Mouse (Mus musculus) small intestine, adult 2 months (tissue): ENCODE results near the gene Il7r. TPM values are rescaled to one million over a fixed set of nuclear protein-coding genes. Genes with fewer than 3 reads are reported as not detected.
A peak's percentile ranks its signal among the peaks of the same experiment; 100 is the strongest.

Experiments
- H3K27ac ChIP-seq: fragments of 200-500 bp; 2 replicates; pipeline ENCODE4 v1.5.1; 2012; ENCODE audit warnings: low read depth, low read length, control low read depth, inconsistent platforms; ENCODE audit not compliant: insufficient read depth
- H3K27me3 ChIP-seq: fragments of 200-500 bp; 2 replicates; pipeline ENCODE4 v1.6.1; 2012; ENCODE audit warnings: mild to moderate bottlenecking, moderate library complexity, low read length, inconsistent platforms; ENCODE audit not compliant: control insufficient read depth, insufficient read depth
- H3K36me3 ChIP-seq: fragments of 200-500 bp; 2 replicates; pipeline ENCODE4 v1.6.1; 2012; ENCODE audit warnings: mild to moderate bottlenecking, low read length, control low read depth, inconsistent platforms; ENCODE audit not compliant: control insufficient read depth, insufficient read depth
- H3K4me1 ChIP-seq: fragments of 200-500 bp; 2 replicates; pipeline ENCODE4 v1.6.1; 2012; ENCODE audit warnings: low read length, inconsistent platforms, mixed read lengths; ENCODE audit not compliant: control insufficient read depth, insufficient read depth, insufficient read length
- H3K4me3 ChIP-seq: fragments of 200-500 bp; 2 replicates; pipeline ENCODE4 v1.5.1; 2012; ENCODE audit warnings: low read depth, mild to moderate bottlenecking, control low read depth, inconsistent platforms, low read length, moderate library complexity
- CTCF ChIP-seq: fragments of 200-500 bp; IDR thresholded peaks from 2 replicates; pipeline ENCODE4 v1.5.1; 2012; ENCODE audit warnings: low read depth, mild to moderate bottlenecking, control low read depth, inconsistent platforms, low read length, moderate library complexity, mixed read lengths; ENCODE audit not compliant: insufficient replicate concordance, insufficient read length; ENCODE audit errors: extremely low read depth
- POLR2A ChIP-seq: fragments of 200-500 bp; IDR thresholded peaks from 2 replicates; pipeline ENCODE4 v1.6.1; 2012; ENCODE audit warnings: low read depth, mild to moderate bottlenecking, control low read depth, inconsistent platforms, low read length, moderate library complexity
- WGBS: fragments of 180-500 bp; shearing (Covaris S2); methylation state at CpG from one replicate; pipeline ENCODE4 v1.1.7; 2018; 5-methylcytosine and 5-hydroxymethylcytosine counted together
- polyA plus RNA-seq: library from polyadenylated mRNA; depleted of rRNA; stranded (reverse); fragments of >200 nt; gene quantifications from 2 replicates; pipeline ENCODE4 v1.2.3, GENCODE M21; 2012; rRNA removed

Gene Il7r
- 0.11 and 0.47 TPM in 2 replicates for polyA plus RNA-seq

DNA sequence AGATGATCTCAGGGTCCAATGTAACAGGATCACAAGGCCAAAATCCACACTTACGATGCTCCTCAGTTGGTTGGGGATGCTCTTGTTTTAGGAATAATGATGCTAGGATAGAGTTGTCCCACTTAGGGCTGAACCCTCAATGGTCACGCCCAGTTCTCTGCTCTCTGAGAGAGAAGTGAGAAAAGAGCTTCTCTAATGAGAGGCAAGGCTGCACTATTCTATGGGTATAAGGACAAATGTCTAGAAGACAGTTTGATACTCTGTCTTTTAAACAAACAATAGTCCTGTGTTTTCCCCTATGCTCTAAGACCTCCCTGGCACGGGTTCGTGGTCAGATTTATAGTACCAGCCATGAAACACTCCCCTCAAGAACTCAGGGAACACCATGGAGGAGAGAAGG, at the start of gene Il7r:
Il7r (minus strand) TSS at position 101 of the 400 bp plus-strand sequence.
- H3K36me3 ChIP-seq: no peaks in the 10 kb centered on the region
- no peak within 1 kb of the TSS for H3K27ac ChIP-seq
- H3K4me3 ChIP-seq: no peak within 1 kb of the TSS
- H3K4me1 ChIP-seq: no peaks in the 10 kb centered on the region
- no peaks in the 10 kb centered on the region for H3K27me3 ChIP-seq
- WGBS: 72% methylated on average over 4 of the region's 4 CpGs
- TF ChIP-seq CTCF (no peak), POLR2A (no peak)

DNA sequence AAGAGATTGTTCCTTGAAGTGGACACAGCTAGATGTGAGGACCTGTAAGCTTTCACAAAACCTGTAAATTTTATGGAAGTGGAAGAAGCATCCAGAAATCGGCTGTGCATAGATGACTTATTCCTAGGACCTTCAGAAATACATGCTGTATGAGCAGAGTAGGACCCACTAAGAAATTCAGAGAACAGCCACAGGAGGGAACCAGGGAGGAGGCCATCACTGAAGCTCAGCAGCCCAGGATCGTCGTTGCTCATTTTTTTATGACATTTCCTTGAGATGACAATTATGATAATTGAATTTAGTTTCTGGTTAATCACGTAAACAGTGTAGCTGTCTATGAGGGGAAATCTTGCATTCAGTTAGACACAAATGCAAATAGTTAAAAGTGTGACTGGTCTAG, 47.3 kb upstream of the Il7r start:
- no peaks in the 10 kb centered on the region for H3K36me3 ChIP-seq
- 70% methylated on average over 4 of the region's 4 CpGs for WGBS
- TF ChIP-seq POLR2A (no peak), CTCF (no peak)
- no peaks in the 10 kb centered on the region for H3K4me1 ChIP-seq
- H3K4me3 ChIP-seq: no peak overlapping the region
- no peak overlapping the region for H3K27ac ChIP-seq
- no peaks in the 10 kb centered on the region for H3K27me3 ChIP-seq

GRCm38 (mm10) chr15:9574796-9575195, 44.8 kb upstream of the Il7r start:
- Histone ChIP-seq H3K4me1 (no peaks in the 10 kb centered on the region), H3K27me3 (no peaks in the 10 kb centered on the region), H3K4me3 (no peak overlapping the region), H3K36me3 (no peaks in the 10 kb centered on the region), H3K27ac (no peak overlapping the region; the same call in 1 of the 2 replicates)
- WGBS: 71% methylated on average over 5 of the region's 5 CpGs
- TF ChIP-seq CTCF (no peak), POLR2A (no peak)

- Histone ChIP-seq H3K27ac (no peak overlapping the region), H3K4me1 (no peaks in the 10 kb centered on the region), H3K4me3 (no peak overlapping the region), H3K27me3 (no peaks in the 10 kb centered on the region), H3K36me3 (no peaks in the 10 kb centered on the region)
- WGBS: 73% methylated on average over 4 of the region's 4 CpGs
- no peak for TF ChIP-seq POLR2A
- no peak for TF ChIP-seq CTCF
Observed at GRCm38 (mm10) chr15:9573361-9573760, 43.4 kb upstream of the Il7r start.

DNA sequence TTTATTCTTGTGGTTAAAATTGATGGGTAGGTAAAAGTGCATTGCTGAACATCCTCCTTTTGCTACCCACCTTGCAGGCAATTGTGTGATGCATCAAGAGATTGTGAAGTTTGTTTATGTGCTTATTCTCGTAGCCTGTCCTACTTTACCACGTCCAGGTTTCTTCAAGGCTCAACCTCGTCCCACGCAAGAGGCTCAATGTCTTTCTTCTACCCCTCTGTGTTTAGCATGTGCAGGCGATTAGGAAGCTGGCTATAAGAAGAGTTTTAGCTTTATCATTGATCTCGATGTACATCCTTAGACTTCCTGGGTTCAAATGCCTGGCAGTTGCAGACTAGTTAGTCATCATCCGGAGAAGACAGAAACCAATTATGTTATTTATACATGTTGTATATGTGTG, 42.7 kb upstream of the Il7r start:
- WGBS: 82% methylated on average over 7 of the region's 7 CpGs
- Histone ChIP-seq H3K27me3 (no peaks in the 10 kb centered on the region), H3K36me3 (no peaks in the 10 kb centered on the region), H3K27ac (no peak overlapping the region), H3K4me1 (no peaks in the 10 kb centered on the region), H3K4me3 (no peak overlapping the region)
- no peak for TF ChIP-seq POLR2A
- no peak for TF ChIP-seq CTCF

DNA sequence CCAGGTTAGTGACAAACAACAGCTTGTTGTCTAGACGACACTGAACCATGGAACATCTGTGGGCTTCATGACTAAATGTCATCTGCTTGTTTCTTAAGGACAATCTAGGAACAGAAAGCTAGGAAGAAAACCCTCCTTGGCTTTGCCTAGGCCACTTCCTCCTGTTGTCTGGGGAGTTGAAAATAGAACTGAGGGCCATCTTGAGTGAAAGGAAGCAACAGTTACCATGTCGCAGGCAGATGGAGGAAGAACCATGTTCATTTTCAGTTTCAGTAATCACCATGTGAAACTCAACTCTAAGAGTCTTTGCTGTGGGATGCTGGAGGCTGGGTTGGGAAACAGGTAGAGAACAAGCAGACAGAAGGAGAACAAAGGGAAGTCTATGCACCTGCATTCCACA, 41.9 kb upstream of the Il7r start:
- Histone ChIP-seq H3K27me3 (no peaks in the 10 kb centered on the region), H3K27ac (peak overlapping the region; percentile 29; the same call in 1 of the 2 replicates), H3K36me3 (no peaks in the 10 kb centered on the region), H3K4me1 (no peaks in the 10 kb centered on the region), H3K4me3 (no peak overlapping the region)
- 76% methylated on average over 2 of the region's 2 CpGs for WGBS
- TF ChIP-seq POLR2A (no peak), CTCF (no peak)

GRCm38 (mm10) chr15:9567316-9567715, 37.3 kb upstream of the Il7r start:
- H3K4me1 ChIP-seq: no peaks in the 10 kb centered on the region
- no peaks in the 10 kb centered on the region for H3K27me3 ChIP-seq
- TF ChIP-seq CTCF: no peak
- TF ChIP-seq POLR2A: no peak
- H3K4me3 ChIP-seq: no peak overlapping the region
- H3K36me3 ChIP-seq: no peaks in the 10 kb centered on the region
- H3K27ac ChIP-seq: no peak overlapping the region
- 66% methylated on average over 4 of the region's 4 CpGs for WGBS

DNA sequence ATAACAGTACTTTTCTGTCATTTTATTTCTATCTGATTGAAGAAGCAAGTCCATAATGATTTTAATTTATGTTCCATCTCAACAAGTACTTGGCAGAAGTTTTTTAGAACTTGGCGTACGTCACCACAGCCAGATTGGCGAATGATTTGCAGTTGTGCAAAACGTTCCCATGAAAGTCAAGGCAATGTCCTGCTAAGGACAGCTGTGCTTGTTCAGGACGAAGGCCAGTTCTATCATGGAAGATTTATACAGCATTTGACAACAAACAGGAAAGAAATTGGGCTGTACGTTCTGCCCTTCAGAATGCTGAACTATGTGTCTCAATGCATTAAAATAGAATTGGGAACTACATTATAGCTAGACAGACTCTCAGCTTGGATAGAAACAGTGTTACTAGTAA, 35.4 kb upstream of the Il7r start:
- Histone ChIP-seq H3K4me1 (no peaks in the 10 kb centered on the region), H3K36me3 (no peaks in the 10 kb centered on the region), H3K4me3 (no peak overlapping the region), H3K27ac (no peak overlapping the region), H3K27me3 (no peaks in the 10 kb centered on the region)
- TF ChIP-seq CTCF: no peak
- WGBS: 72% methylated on average over 6 of the region's 6 CpGs
